Mouse (Mus musculus): ENCODE results near the gene Ube2h. TPM values are rescaled to one million over a fixed set of nuclear protein-coding genes. Genes with fewer than 3 reads are reported as not detected.

Ube2h gene
- polyA plus RNA-seq, 1 experiment, result 38.3 TPM

DNA sequence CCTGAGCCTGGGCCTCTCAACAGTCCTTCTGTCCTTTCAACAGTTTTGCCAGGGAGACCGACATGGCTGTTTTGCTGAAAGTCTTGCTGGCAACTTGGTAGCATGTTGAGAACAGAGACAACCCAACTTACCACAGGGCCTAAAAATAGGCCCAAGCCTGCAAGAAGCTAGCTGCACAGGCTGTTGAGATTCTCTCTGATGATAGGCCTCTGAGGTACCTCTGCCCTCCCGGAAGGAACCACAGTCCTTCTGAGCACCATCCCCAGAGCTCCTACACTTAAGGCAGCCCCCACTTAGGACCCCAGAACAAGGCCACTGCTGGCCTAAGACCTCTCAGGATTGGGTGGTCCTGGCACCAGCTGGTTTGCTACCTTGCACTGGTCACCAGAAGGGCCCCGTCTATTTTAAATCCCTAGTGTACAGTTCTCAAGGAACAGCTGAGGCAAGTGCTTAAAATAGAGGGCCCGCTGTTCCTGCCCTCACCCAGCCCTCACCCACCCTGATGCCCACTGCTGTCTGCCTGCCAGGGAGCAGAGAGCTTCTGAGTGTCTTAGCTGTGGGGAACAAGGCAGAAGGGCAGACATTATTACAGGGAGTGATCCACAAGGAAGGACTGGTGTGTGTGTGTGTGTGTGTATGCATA lies 36.0 kb upstream of the Ube2h start:
- H3K27ac ChIP-seq (ENCODE audit: insufficient read depth, low read depth, low read length), result no peak overlapping the region
- H3K27me3 ChIP-seq (replicated peaks; ENCODE audit: control insufficient read depth, insufficient read depth, low read length), result no peaks in the 10 kb centered on the region
- 85% methylated on average over 4 of the region's 4 CpGs for WGBS
- H3K4me1 ChIP-seq (ENCODE audit: control insufficient read depth, insufficient read depth, low read length), result no peaks in the 10 kb centered on the region
- no peak for DNase-seq
- no peaks in the 10 kb centered on the region for H3K36me3 ChIP-seq (ENCODE audit: control insufficient read depth, insufficient read depth, low read length)
- no peak overlapping the region for H3K4me3 ChIP-seq (ENCODE audit: insufficient read depth, low read depth, low read length)
- no peak for TF ChIP-seq CTCF (conservative IDR thresholded peaks at IDR 0.05; ENCODE audit: insufficient read depth, insufficient read length, low read depth, low read length)
- TF ChIP-seq POLR2A (IDR thresholded peaks at IDR 0.05; ENCODE audit: low read depth, low read length), result no peak

DNA sequence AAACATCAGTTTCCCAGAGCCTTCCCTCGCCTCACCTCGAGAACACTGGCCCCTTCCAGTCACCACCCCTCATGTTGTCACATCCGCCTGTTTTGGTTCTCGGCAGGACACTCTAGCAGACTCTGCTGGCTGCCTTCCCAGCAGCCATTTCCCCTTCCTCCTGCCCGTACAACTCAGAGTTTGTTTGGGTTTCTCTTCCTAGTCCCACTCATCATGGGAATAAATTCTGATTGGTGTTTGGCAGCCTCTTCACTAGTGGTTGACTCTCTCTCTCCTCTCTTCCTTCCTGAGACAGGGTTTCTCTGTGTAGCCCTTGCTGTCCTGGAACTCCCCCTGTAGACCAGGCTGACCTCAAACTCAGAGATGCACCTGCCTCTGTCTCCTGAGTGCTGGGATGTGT lies 32.6 kb upstream of the Ube2h start:
- Histone ChIP-seq H3K36me3 (ENCODE audit: control insufficient read depth, insufficient read depth, low read length) (no peaks in the 10 kb centered on the region), H3K27ac (ENCODE audit: insufficient read depth, low read depth, low read length) (no peak overlapping the region), H3K27me3 (replicated peaks; ENCODE audit: control insufficient read depth, insufficient read depth, low read length) (no peaks in the 10 kb centered on the region), H3K4me1 (ENCODE audit: control insufficient read depth, insufficient read depth, low read length) (no peaks in the 10 kb centered on the region), H3K4me3 (ENCODE audit: insufficient read depth, low read depth, low read length) (no peak overlapping the region)
- 17% methylated on average over 5 of the region's 5 CpGs for WGBS
- peak; percentile 90 for DNase-seq
- no peak for TF ChIP-seq POLR2A (IDR thresholded peaks at IDR 0.05; ENCODE audit: low read depth, low read length)
- TF ChIP-seq CTCF (conservative IDR thresholded peaks at IDR 0.05; ENCODE audit: insufficient read depth, insufficient read length, low read depth, low read length), result peak; percentile 23; the same call in 1 of the 2 replicates

DNA sequence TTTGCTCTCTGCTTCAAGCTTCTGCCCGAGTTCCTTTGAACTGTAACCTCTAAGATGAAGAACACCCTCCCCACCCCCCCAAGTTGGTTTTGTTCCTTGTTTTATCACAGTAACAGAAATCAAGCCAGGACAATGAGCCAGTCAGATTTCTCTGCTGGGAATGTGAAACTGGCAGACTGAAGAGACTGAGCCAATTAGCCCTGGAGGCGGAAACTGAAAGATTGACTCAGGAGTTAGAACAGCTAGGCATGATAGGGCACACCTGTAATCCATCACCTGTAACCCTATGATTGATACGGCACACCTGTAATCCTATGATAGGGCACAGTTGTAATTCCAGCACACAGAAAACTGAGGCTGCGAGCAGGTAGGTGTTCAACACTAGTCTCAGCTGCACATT lies 27.9 kb upstream of the Ube2h start:
- no peaks in the 10 kb centered on the region for H3K27me3 ChIP-seq (replicated peaks; ENCODE audit: control insufficient read depth, insufficient read depth, low read length)
- H3K4me3 ChIP-seq (ENCODE audit: insufficient read depth, low read depth, low read length), result no peak overlapping the region
- no peaks in the 10 kb centered on the region for H3K4me1 ChIP-seq (ENCODE audit: control insufficient read depth, insufficient read depth, low read length)
- WGBS, result 52% methylated on average over 4 of the region's 4 CpGs
- TF ChIP-seq CTCF (conservative IDR thresholded peaks at IDR 0.05; ENCODE audit: insufficient read depth, insufficient read length, low read depth, low read length), result no peak
- TF ChIP-seq POLR2A (IDR thresholded peaks at IDR 0.05; ENCODE audit: low read depth, low read length), result no peak
- no peak overlapping the region for H3K27ac ChIP-seq (ENCODE audit: insufficient read depth, low read depth, low read length)
- H3K36me3 ChIP-seq (ENCODE audit: control insufficient read depth, insufficient read depth, low read length), result no peaks in the 10 kb centered on the region
- DNase-seq, result peak; percentile 24

DNA sequence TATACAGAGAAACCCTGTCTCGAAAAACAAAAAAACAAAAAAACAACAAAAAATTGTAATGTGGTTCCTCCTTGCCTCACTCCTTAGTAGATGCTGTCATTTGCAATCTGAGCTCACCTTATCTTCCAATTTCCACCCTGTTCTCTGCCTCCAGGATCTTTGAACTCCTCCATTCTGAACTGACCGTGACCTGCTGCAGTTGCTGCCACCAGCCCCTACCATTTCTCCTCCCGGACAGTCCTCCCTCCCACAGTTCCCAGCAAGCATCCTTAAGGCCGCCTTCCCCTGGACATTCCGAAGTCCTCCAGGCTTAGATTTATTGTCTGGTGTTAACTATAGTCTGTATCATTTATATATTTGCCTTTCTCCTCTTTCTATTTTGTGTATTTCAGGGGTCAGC lies 26.4 kb upstream of the Ube2h start:
- Histone ChIP-seq H3K27ac (ENCODE audit: insufficient read depth, low read depth, low read length) (no peak overlapping the region), H3K36me3 (ENCODE audit: control insufficient read depth, insufficient read depth, low read length) (no peaks in the 10 kb centered on the region), H3K4me1 (ENCODE audit: control insufficient read depth, insufficient read depth, low read length) (no peaks in the 10 kb centered on the region), H3K27me3 (replicated peaks; ENCODE audit: control insufficient read depth, insufficient read depth, low read length) (no peaks in the 10 kb centered on the region), H3K4me3 (ENCODE audit: insufficient read depth, low read depth, low read length) (no peak overlapping the region)
- DNase-seq, result no peak
- TF ChIP-seq POLR2A (IDR thresholded peaks at IDR 0.05; ENCODE audit: low read depth, low read length) (no peak), CTCF (conservative IDR thresholded peaks at IDR 0.05; ENCODE audit: insufficient read depth, insufficient read length, low read depth, low read length) (no peak)
- WGBS, result 76% methylated on average over 5 of the region's 5 CpGs

DNA sequence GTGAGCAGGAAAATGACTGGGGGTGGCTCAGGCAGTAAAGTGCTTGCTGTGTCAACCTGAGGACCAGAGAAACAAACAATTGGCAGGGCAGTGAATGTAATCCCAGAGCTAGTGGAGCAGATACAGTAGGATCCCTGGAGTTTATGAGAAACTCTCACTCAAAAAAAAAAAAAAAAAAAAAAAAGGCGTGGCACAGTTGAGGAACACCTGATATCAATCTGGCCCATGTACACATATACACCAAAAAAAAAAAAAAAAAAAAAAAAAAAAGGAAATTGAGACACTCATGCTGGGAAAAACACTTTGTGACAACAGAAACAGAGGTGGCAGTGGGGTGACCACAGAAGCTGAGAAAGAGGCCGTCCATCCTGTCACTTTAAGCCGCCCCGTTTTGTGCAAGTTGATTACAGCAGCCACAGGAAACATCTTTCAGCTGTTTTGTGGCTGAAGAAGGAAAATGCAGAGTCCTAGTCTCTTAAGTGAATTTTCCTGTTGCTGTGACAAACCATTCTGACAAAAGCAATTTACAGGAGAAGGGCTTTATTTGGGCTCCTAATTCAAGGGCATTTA lies 21.7 kb upstream of the Ube2h start:
- TF ChIP-seq POLR2A (IDR thresholded peaks at IDR 0.05; ENCODE audit: low read depth, low read length) (no peak), CTCF (conservative IDR thresholded peaks at IDR 0.05; ENCODE audit: insufficient read depth, insufficient read length, low read depth, low read length) (no peak)
- WGBS, result 47% methylated on average over 3 of the region's 4 CpGs
- Histone ChIP-seq H3K27ac (ENCODE audit: insufficient read depth, low read depth, low read length) (no peak overlapping the region), H3K36me3 (ENCODE audit: control insufficient read depth, insufficient read depth, low read length) (no peaks in the 10 kb centered on the region), H3K27me3 (replicated peaks; ENCODE audit: control insufficient read depth, insufficient read depth, low read length) (no peaks in the 10 kb centered on the region), H3K4me3 (ENCODE audit: insufficient read depth, low read depth, low read length) (no peak overlapping the region), H3K4me1 (ENCODE audit: control insufficient read depth, insufficient read depth, low read length) (no peaks in the 10 kb centered on the region)
- no peak for DNase-seq

DNA sequence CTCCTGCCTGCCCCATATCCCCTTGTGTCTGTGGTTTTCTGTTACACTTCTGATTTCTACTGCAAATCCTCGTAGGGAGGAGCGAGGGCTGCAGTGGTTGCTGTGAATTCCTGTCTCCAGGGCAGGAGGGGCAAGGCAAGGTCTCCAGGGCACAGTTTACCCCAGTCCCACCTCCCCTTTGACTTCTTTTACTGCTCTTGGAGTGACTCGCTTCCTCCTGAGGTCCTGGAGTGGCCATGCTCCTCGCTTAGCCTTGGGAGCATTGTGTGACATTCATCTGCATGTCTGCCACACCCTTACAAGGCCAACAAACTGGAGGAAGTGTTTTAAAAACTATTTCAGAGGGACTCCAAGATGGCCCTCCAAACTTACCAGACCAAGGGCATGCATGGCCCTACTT lies 16.7 kb upstream of the Ube2h start:
- no peak for DNase-seq
- TF ChIP-seq POLR2A (IDR thresholded peaks at IDR 0.05; ENCODE audit: low read depth, low read length) (no peak), CTCF (conservative IDR thresholded peaks at IDR 0.05; ENCODE audit: insufficient read depth, insufficient read length, low read depth, low read length) (no peak)
- WGBS, result 66% methylated on average over 4 of the region's 4 CpGs
- Histone ChIP-seq H3K27ac (ENCODE audit: insufficient read depth, low read depth, low read length) (no peak overlapping the region), H3K27me3 (replicated peaks; ENCODE audit: control insufficient read depth, insufficient read depth, low read length) (no peaks in the 10 kb centered on the region), H3K4me3 (ENCODE audit: insufficient read depth, low read depth, low read length) (no peak overlapping the region), H3K4me1 (ENCODE audit: control insufficient read depth, insufficient read depth, low read length) (no peaks in the 10 kb centered on the region), H3K36me3 (ENCODE audit: control insufficient read depth, insufficient read depth, low read length) (no peaks in the 10 kb centered on the region)

DNA sequence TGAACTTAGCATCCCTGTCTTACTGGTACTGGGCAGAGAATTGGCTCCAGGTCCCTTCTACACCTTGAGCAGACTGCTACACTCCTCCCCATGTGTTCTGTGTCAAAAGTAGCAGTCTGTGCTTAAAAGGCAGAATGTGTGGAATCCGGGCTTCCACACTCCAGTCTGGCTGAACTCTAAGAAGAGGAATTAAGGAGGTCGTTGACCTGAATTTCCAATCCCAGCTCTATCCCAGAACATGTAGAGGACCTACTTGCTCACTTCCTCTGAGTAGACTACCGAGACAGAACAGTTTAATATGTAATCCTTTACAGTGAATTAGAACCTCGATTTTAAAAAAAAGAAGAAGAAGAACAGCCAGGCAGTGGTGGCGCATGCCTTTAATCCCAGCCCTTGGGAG lies 14.9 kb upstream of the Ube2h start:
- Histone ChIP-seq H3K4me3 (ENCODE audit: insufficient read depth, low read depth, low read length) (no peak overlapping the region), H3K4me1 (ENCODE audit: control insufficient read depth, insufficient read depth, low read length) (no peaks in the 10 kb centered on the region), H3K36me3 (ENCODE audit: control insufficient read depth, insufficient read depth, low read length) (no peaks in the 10 kb centered on the region), H3K27me3 (replicated peaks; ENCODE audit: control insufficient read depth, insufficient read depth, low read length) (no peaks in the 10 kb centered on the region), H3K27ac (ENCODE audit: insufficient read depth, low read depth, low read length) (no peak overlapping the region)
- DNase-seq, result peak; percentile 65
- 35% methylated on average over 5 of the region's 5 CpGs for WGBS
- no peak for TF ChIP-seq POLR2A (IDR thresholded peaks at IDR 0.05; ENCODE audit: low read depth, low read length)
- TF ChIP-seq CTCF (conservative IDR thresholded peaks at IDR 0.05; ENCODE audit: insufficient read depth, insufficient read length, low read depth, low read length), result no peak
